Mouse (Mus musculus) CH12F3 (cell line): ENCODE measurements around the gene Myl7.
"Not testable (repeated sequence)": the region's sequence is repeated elsewhere in the genome, so short reads cannot be mapped to it uniquely, and the experiment has no call there.

Experiments
- in situ Hi-C: fragments of 300-500 bp; cut with MboI; formaldehyde crosslinking; loops from 2 replicates; pipeline ENCODE4 v1.14.3; 2020; ENCODE audit warnings: low sequenced_read_pairs

The Myl7 gene

DNA sequence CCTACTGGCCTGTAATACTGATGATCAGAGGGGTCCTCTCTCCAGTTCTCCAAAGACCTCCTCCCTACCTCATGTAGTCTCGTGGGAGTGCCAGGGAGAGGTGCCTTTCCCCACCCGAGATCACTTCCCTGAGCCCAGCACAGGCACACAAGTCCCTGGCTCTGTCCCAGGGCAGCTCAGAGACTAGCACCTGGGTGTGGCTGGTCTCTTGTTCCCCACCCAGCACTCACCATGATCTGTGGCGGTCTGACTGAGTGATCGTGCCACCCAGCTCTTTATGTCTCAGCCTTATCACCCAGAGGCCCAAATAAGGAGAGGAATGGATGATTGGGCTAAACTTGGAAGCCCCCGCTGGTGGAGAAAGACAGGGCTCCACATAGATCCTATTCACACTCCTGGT is at the start of gene Myl7:
TSS of gene Myl7 (minus strand) at position 252 of the 400 bp plus-strand sequence.
- in situ Hi-C loops: no loop called here

DNA sequence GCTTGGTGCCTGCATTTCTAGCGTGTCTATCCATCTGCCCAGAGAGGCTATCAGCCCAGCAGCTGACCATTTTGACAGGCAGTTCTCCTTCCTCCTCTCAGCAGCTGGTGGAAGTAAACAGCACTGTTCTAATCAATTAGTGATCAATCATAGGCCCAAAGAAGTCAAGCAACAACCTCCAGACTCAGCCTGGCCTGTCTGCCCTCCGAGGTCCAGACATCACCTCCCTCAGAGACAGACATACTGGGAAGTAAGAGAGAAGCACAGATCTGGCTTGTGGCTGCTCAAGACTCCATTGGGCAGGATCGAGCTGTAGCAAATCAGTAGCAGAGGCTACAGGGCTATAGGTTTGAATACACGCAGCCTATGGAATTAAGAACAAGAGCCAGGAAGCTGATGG is 49.2 kb upstream of the Myl7 start:
- in situ Hi-C loops: no loop called here

DNA sequence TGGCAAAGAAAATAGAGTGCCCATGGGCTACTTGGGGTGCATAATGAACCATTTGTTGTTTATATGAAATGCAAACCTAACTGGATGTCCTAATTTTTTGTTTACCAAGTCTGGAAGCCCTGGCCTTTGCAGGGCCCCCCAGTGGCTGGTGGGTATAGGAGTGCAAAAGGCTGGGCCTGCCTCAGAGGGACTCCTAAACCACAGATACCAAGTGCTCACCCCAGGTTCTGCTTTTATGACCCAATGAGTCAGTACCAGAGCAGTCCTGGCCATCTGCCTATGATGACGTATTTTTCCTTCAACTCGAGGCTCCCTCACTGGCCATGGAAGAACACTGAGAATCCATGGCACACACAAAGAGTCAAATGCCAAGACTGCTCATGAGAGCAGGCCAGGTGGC is 46.5 kb upstream of the Myl7 start:
- in situ Hi-C loops: no loop called here

DNA sequence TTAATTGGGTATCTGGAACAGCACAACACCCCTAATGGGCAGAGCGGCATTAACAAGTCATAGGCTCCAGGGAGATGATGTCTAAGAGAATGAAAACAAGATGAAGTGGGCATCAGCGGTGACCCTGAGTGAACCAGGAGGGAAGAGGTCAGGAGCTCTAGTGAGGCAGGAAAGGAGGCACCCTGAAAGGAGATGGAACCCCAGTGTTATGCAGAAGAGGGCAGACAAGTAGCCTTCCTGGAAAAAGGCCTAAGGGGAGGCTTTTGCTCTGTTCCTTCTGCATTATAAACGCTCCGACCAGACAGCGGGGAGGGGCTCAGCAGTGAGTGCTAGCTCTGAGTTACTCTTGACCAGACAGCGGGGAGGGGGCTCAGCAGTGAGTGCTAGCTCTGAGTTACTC is 44.4 kb upstream of the Myl7 start:
- in situ Hi-C loops: no loop called here

DNA sequence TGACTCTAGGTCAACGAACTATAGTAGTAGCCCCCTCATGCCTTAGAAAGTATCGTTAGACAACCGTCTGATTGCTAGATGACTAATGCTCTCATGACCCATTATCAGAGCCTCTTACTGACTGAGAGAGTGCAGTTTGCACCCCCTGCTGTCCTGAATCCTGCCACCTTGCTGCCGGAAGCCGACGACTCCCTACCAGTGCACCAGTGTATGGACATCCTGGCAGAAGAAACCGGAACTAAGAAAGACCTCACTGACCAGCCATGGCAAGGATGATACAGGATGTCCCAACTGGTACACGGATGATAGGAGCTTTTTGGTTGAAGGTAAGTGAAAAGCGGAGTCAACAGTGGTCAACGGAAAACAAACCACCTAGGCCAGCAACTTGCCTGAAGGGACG is 35.9 kb upstream of the Myl7 start:
- in situ Hi-C loops: not testable (repeated sequence)

DNA sequence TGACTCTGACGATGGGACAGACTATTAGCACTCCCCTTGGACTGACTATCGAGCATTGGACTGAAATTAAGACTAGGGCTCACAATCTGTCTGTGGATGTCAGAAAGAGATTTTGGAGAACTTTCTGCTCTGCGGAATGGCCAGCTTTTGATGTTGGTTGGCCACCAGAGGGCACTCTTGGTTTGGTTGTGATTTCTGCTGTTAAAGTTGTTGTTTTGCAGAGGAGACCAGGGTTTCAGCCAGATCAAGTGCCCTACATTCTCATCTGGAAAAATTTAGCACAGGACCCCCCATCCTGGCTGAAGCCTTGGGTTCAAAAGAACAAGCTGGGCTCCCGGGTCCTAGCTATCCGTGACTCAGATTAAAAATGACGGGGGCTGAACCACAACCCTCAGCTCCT is 33.4 kb upstream of the Myl7 start:
- in situ Hi-C loops: not testable (repeated sequence)

DNA sequence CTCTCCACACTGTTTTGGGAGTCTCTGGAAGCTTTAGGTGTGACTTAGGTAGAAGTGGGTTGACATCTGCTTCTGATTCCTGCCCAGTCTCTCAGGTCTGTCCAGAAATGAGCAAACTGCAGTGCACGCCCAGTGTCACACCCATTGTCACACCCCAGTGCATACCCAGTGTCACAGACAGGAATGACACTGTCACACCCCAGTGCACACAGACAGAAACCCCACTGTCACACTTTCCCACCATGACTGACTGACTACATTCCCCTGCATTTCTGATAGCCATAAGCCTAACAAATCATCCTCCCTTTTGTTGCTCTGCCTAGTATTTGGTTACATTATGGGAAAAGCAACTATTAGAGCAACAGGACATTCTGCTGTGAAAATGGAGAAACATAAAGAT is 32.0 kb upstream of the Myl7 start:
- in situ Hi-C loops: no loop called here

DNA sequence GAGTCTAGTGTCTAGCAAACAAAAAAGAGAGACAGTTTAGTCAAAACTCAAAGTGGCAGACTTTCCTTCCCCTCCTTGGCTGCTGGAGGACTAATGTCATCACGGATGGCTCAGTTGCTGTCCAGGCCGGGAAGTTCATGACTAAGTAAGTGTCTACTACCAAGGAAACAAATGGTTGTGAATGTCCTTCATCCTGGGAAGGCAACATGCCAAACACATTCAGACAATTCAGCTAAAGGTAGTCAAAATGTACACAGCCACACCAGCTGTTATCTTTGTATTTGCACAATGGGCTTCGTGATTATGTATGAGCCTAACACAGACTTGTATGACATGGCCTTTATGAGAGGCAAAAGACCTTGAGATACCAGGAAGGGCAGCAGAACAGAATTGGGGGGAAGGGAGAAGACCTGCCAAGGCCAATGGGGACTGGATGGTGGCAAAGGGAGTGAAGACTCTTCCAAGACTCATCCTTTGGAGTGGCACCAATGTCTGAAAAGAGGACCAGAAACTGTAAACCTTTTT is 28.2 kb upstream of the Myl7 start:
- in situ Hi-C loops: no loop called here

DNA sequence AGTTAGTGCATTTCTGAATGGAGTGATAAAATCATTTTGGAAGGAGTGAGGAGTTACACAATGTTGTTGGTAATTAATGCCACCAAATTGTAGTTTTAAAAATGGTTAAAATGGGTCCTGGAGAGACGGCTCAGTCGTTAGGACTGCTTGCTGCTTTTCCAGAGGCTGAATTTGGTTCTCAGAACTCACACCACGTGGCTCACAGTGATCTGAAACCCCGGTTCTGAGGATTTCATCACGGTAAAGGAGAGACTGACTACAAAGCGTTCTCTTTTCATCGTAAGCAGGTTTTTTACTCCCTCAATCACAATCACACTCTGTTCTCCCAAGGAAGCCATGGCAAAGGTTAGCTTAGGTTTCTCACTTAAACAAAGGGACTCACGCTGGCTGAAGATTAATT is 26.1 kb upstream of the Myl7 start:
- in situ Hi-C loops: no loop called here

DNA sequence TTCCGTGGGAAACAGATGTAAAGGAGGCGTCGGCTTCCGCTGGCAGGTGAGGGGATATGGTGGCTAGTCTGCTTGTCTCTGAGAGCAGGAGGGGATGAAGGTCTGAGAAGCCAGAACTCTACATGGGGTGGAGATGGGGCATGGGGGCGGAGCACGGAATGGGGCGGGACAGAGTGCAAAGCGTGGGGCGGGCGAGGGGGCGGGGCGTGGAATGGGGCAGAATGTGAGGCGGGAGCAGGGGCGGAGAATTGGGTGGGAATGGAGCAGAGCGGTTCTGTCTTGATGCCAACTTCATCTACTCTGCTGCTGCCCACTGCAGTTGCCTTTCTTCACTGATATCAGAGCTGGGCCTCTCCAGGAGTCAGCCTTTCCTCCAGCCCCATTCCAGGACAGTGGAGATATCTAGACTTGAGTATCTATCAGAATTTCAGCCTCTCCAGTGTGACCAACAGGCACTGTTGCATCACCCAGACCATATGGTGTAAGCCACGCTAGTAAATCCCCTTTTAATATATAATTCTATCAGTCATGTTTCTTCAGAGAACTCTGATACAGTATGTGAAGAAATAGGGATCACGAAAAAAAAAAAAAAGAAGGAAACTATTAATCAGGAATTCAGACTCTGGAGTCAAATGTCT is 21.9 kb upstream of the Myl7 start:
- in situ Hi-C loops: no loop called here

DNA sequence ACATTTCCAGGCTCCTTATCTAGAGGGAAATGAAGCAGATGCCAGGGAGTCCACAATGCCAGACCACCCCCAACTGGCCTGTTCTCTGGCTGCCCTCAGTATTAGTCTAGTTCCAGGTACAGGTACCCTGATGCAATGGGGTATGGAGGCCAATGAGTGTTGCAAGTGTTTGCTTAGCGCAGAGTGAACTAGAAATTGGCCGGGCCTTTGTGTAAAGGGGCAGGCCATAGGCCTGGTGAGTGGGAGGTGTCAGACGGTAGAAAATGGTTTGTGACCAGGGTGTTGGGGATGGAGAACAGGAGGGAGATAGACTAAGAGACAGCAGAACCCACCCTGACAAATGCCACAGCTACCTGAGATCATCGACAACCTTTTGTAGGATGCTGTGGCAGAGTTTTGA is 21.0 kb upstream of the Myl7 start:
- in situ Hi-C loops: no loop called here

DNA sequence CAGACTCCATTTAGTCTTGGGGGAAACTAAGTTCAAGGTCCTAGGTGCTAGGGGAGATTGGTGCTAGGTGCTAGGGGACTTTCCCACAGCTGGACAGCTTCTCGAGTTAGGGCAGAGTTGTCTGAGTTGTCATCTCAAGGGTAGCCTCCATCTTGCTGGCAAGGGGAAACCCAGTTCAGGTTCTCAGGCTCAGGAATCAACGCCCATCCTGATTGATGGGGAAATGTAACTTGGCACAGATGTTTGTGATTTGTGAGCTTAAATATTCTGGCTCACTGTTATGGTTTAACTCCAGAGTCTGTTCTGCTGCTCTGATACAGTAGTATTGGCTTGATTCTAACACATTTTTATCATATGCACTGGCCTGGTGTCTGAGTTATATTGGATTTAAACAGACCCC is 19.5 kb upstream of the Myl7 start:
- in situ Hi-C loops: no loop called here

DNA sequence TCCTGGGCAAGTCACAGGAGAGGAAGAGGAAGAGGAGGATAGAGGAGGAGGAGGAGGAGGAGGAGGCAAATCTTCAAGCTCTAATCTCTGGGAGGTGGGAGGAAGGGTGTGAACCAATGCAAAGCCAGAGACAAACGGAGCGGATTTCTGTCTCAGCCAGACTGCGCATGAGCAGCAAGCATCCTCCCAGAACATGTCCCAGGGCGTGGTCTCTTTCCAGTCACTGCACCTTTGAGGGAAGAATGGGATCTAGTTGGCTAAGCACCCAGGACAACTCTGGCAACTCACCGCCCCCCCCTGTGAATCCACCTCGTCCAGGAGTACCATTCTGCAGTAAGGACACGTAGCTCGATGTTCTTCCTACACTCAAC is 17.6 kb upstream of the Myl7 start:
- in situ Hi-C loops: no loop called here

DNA sequence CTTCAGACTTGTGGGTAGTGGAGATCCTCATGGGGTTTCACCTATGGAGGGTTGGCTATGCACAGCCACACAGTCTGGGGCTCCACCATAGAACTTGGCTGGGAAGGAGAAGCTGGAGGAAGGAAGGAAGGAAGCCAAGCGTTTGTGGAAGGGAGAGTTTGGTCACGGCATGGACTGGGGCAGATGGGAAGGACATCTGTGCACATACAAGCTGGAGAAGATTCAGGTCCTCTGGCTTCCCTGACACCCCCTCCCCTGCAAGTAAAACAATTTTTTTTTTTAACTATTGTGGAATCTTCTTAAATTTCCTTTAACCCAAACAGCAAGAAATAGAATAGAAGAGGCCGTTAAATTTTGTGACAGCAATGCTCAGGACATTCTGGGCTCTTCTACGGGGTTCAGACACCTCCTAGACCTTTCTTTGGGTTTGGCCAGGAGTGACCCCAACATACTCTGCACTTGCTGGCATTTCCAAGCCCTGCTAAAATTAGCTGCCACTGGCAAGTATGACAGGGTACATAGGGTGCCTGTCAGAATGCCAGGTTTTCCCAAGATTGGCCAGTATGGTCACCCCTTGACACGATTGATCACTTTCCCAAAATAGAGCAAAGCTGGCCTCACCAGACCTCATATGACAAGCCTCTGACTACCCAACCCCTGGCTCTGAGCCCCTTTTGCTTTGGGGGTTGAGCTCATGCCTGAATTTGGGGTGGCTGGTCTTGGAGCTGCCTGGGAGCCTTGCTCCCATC is 17.0 kb upstream of the Myl7 start:
- in situ Hi-C loops: no loop called here

DNA sequence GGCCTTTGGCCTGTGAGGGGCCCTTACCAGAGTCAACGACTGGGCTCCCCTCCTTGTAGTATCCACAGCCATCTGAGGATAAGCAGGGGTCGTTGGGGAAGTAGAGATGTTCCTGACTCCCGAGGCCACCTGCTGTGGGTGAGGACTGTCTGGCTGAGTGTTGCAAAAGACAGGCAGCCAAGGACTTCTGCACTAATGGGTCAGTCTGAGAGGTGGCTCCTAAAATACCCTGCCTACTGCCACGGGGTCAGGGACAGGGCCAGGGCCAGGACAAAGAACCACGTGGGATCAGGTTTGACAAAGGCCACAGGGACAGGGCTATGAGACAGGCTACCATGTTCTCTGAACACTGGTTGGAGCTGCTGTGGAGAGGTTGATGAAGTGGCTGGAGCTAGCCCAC is 16.4 kb upstream of the Myl7 start:
- in situ Hi-C loops: no loop called here

DNA sequence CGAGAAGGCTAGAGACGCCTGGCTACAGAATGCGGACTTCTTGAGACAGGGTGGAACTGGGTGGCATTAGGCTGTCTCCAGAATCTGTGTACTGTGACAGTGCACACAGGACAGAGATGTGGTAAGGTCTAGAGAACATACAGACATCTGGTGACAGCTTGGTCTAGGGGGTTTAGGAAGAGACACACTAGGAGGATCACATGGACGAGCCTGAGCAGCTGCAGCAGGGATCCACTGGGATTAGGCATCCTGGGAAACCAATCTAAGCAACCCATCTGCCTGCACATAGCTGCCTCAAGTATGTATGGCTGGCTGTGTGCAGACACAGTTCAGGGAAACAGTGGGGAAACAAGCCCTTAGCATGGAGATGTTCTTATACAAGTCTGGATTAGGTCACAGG is 15.4 kb upstream of the Myl7 start:
- in situ Hi-C loops: no loop called here

DNA sequence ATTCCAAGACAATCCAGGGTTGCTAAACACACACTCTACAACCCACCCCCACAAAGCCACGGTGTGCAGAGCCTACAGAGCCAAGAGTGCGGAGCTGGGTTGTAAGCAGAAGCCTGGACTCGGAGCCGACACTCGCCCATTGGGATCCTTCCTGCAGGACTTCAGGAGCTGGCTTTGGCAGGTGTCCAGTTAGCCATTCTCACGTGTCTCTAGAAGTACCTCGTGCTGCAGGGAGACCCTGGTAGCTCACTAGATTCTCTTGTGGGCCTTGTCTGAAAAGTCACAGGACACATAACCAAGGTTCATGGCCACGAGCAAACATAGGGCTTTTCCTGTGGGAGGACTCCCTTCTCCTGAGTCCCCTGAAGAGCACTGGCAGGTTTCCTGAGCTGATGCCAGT is 14.7 kb upstream of the Myl7 start:
- in situ Hi-C loops: no loop called here

DNA sequence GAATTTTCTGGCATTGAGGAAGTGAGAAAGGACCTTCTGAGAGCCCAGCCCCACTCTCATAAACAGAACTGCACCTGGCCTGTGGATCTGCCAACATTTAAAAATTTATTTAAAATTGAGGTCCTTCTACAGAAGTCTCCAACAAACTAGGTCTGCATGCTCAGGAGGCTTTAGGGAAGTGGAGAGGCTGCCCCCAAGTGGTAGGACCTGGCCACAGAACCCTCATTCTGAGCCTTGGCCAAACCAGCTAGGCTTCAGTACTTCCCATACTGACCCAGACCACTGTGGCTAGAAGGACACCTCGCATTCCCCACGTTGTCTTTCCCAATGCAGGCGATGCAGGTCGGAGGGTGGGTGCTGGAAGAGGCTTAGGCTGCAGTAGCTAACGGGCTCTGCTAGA is 14.1 kb upstream of the Myl7 start:
- in situ Hi-C loops: no loop called here

DNA sequence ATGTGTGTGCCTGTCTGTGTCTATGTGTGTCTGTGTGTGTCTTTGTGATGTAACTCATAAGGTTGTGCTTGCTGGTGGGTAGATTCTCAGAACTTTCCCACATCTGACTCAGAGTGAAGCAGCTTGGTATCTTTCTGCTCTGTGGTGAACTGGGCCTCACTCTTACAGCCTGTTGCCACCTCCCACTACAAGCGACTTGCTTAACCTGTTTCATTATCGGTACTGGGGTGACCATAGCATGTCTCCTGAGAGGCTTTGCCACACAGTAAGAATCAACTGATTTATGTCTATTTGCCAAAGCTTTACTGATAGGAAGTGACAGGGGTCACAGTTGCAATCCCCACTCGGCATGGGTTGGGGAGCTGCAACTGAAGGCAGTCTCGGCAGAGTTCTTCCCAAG is 10.1 kb upstream of the Myl7 start:
- in situ Hi-C loops: no loop called here

DNA sequence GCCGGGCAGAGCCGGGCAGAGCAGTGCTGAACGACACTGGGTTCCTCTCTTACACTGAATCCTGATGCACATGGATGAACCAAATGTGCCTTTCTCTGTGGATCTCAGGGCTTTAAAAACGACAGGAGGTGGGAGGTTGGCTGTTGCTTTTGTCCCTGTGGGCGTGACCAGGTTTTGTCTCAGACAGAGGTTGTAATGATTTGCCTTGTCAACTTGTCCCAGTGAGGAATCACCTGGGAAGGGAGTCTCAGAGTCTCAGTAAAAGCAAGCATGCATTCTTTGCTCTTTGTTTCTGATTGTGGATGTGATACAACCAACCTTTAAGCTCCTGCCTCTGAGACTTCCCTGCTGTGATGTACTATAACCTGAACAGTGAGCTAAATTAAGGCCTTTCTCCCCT is 8.5 kb upstream of the Myl7 start:
- in situ Hi-C loops: no loop called here

DNA sequence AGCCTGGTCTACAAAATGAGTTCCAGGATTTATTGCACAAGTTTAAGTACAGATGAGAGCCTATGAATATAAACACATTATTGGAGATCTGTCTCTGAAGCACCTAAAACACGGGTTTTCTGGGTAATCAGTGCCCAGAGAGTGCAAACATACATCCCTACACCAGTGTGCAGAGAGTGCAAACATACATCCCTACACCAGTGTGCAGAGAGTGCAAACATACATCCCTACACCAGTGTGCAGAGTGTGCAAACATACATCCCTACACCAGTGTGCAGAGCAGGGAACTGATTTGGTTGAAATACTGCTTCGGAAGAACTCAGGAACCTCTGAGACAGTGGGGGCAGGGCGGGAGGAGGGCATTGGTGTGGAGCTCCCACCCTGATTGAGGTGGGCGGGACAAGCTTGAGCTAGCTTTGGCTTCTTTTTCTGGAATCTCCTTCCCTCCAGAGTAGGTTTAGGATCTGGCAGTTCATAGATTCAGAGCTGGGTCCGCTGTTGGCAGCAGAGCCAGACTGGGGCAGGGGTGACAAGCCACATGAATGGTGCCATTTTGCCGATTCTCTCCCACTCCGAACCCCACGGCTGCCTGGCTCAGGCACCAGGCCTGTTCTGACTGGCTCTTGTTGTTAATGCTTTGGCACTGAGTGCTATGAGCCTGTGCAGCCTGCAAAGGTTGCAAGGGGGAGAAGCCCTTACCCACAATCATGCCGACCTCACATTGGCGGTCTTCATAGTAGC is 7.4 kb upstream of the Myl7 start:
- in situ Hi-C loops: no loop called here

DNA sequence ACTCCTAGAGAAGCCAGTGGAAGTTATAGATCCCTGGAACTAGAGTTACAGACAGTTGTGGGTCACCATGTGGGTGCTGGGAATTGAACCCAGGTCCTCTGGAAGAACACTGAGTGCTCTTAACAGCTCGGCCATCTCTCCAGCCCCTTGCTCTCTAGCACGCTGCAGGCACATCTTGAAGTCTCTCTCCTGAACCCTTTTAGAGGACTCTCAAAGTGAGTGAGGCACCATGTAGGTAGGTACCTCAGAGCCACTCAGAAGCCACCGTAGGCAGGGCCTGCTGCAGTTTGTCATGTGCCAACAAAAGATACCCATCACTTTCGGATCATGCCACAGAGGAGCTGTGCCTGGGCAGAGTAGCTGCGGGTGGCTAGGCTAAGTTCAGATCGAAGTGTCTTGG is 6.3 kb upstream of the Myl7 start:
- in situ Hi-C loops: no loop called here
